Mouse (Mus musculus) G1E (cell line): ENCODE data around the gene Gm3629. TPM values are rescaled to one million over a fixed set of nuclear protein-coding genes. Genes with fewer than 3 reads are reported as not detected.
"Not testable (repeated sequence)": the region's sequence is repeated elsewhere in the genome, so short reads cannot be mapped to it uniquely, and the experiment has no call there.

Experiments used
- ATAC-seq: 2 replicates; pipeline ENCODE4 v1.8.0; 2016; ENCODE audit warnings: mild to moderate bottlenecking; ENCODE audit not compliant: insufficient number of reproducible peaks, poor library complexity, low FRiP score, severe bottlenecking; ENCODE audit errors: extremely low read depth
- DNase-seq: peaks from one replicate; pipeline ENCODE4 v3.0.0; 2012; ENCODE audit warnings: low spot score
- H3K27me3 ChIP-seq: 2 replicates; pipeline ENCODE4 v1.6.1; 2012; ENCODE audit warnings: mild to moderate bottlenecking, low read length, inconsistent platforms; ENCODE audit not compliant: insufficient read depth
- H3K36me3 ChIP-seq: replicated peaks from 2 replicates; pipeline ENCODE3; 2012; ENCODE audit warnings: mild to moderate bottlenecking, inconsistent platforms
- H3K4me1 ChIP-seq: 2 replicates; pipeline ENCODE4 v1.6.1; 2012; ENCODE audit warnings: low read depth, low read length, inconsistent platforms, mixed read lengths; ENCODE audit not compliant: insufficient read depth
- H3K4me3 ChIP-seq: 2 replicates; pipeline ENCODE4 v1.5.1; 2012; ENCODE audit warnings: low read depth, mild to moderate bottlenecking, inconsistent platforms, low read length, moderate library complexity, mixed read lengths
- H3K9me3 ChIP-seq: replicated peaks from 2 replicates; pipeline ENCODE4 v1.6.1; 2012; ENCODE audit warnings: inconsistent platforms
- polyA plus RNA-seq: library from polyadenylated mRNA; stranded (reverse); fragments of >175 nt; gene quantifications from 2 replicates; pipeline ENCODE4 v1.2.3, GENCODE M21; 2012
- total RNA-seq, 2 experiments: library from RNA; stranded (forward) in 1 of 2; stranded (reverse) in 1 of 2; fragments of 200-1000 nt in 1 of 2; fragments of >200 nt in 1 of 2; fragmentation: Nextera tagmentation in 1 of 2; gene quantifications; 2 replicates each; pipeline ENCODE4 v1.2.3; 2014 to 2017

Gm3629 gene
- total RNA-seq (2014; fragmentation: Nextera tagmentation) = not detected in 2 replicates
- total RNA-seq (2017) = 0.33 TPM in 1 of 2 replicates, not detected in the other
- not detected in 2 replicates for polyA plus RNA-seq

DNA sequence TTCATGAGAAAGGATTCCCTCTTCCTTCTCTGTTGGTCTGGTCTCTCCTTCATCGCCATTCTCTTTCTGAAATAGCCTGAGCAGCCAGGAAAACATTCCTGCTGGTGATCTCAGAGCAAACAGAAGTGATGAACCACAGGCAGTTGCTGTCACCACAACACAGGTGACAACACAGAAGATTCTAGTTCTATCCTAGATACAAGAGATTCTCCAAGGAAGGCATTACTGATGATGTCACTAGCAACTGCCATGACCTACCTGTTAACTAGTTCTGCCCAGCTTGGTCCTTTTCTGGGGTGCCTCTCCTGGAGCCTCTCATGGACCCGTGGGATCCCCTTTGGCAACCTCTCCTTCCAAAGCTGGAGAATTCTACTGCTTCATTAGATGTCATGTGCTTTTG, at the start of gene Gm3629:
Gene Gm3629 (minus strand): TSS at position 101 of the 400 bp plus-strand sequence.
- H3K36me3 ChIP-seq, DNase-seq, H3K4me1 ChIP-seq, H3K9me3 ChIP-seq, H3K4me3 ChIP-seq, ATAC-seq, H3K27me3 ChIP-seq: not testable (repeated sequence)

DNA sequence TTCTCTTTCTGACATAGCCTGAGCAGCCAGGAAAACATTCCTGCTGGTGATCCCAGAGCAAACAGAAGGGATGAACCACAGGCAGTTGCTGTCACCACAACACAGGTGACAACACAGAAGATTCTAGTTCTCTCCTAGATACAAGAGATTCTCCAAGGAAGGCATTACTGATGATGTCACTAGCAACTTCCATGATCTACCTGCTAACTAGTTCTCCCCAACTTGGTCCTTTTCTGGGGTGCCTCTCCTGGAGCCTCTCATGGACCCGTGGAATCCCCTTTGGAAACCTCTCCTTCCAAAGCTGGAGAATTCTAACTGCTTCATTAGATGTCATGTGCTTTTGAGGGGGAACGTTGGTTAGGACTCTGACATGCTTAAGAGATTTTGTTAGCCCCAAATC, 31.9 kb upstream of the Gm3629 start, which contains the start of gene Gm3460:
Gene Gm3460 (minus strand): TSS at position 101 of the 400 bp plus-strand sequence.
- not testable (repeated sequence) for H3K4me3 ChIP-seq, H3K4me1 ChIP-seq, DNase-seq, H3K9me3 ChIP-seq, ATAC-seq, H3K36me3 ChIP-seq, H3K27me3 ChIP-seq

DNA sequence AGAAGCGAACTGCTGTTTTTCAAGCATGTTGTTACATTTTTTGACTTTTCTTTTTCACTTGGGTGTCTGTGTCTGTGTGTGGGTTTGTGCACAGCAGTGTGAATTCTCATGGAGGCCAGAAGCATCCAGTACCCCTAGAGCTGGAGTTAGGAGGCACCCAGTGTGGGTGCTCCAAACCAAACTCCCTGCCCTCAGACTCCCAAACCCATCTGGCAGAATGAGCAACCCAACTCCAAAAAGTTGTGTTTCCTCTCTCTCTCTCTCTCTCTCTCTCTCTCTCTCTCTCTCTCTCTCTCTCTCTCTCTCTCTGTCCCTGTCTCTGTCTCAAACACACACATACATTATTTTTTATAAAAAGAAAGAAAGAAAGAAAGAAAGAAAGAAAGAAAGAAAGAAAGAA, 16.0 kb upstream of the Gm3629 start:
- not testable (repeated sequence) for H3K27me3 ChIP-seq, ATAC-seq, H3K4me1 ChIP-seq, H3K36me3 ChIP-seq, H3K4me3 ChIP-seq, DNase-seq, H3K9me3 ChIP-seq

DNA sequence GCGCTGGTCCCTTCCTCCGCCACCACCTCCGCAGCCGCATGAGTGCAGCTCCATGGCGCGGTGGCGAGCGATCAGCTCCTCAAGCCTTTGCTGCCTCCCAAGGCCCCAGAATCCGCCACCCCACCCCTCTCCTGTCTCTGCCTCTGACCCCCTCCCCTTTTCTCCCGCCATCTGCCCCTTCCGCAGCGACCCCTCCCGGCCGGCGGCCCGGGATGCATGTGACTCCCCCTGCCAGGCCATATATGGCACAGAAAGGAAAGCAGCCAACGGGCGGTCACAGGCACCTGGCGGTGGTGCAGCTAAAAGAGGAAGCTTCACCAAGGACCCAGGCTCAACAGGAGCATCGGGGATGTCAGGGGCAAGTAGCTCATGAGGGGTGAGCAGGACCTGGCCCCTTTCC, 14.6 kb upstream of the Gm3629 start:
- not testable (repeated sequence) for H3K9me3 ChIP-seq, H3K4me1 ChIP-seq, ATAC-seq, H3K27me3 ChIP-seq, H3K4me3 ChIP-seq, DNase-seq, H3K36me3 ChIP-seq

DNA sequence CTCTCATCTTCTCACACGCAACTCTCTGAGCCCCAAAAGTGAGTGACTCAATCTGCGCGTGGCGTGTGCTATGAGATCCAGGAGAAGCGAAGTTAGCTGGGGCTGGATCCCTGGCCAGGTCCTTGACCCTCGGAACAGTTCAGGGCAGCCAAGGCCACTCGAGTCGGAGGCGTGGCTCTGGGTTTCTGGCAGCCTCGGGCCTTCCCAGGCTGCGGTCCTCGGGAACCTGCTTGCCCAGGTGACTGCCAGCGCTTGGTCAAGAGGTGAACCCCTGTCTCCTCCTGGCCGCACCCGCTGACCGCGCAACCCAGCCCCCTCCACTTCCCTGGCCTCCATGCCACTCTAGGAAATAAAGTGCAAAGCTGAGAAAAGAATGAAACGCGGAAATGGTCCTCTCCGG, 14.1 kb upstream of the Gm3629 start:
- H3K4me3 ChIP-seq, H3K4me1 ChIP-seq, H3K36me3 ChIP-seq, ATAC-seq, H3K27me3 ChIP-seq, H3K9me3 ChIP-seq, DNase-seq: not testable (repeated sequence)

DNA sequence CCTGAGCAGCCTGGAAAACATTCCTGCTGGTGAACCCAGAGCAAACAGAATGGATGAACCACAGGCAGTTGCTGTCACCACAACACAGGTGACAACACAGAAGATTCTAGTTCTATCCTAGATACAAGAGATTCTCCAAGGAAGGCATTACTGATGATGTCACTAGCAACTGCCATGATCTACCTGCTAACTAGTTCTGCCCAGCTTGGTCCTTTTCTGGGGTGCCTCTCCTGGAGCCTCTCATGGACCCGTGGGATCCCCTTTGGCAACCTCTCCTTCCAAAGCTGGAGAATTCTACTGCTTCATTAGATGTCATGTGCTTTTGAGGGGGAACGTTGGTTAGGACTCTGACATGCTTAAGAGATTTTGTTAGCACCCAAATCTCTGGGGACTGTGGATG, 53.2 kb downstream of the Gm3629 start, which contains the start of gene Gm8356:
Gene Gm8356 (minus strand): TSS at position 101 of the 400 bp plus-strand sequence.
- not testable (repeated sequence) for H3K4me1 ChIP-seq, ATAC-seq, DNase-seq, H3K27me3 ChIP-seq, H3K4me3 ChIP-seq, H3K36me3 ChIP-seq, H3K9me3 ChIP-seq

Other genes with a start within 250 kb of the Gm3629 start
- not detected in 2 replicates for gene Gm3618, start 246.9 kb downstream of the Gm3629 start, total RNA-seq (2014; fragmentation: Nextera tagmentation)
- gene Gm3618, start 246.9 kb downstream of the Gm3629 start, total RNA-seq (2017) = not detected in 2 replicates
- gene Gm3618, start 246.9 kb downstream of the Gm3629 start, polyA plus RNA-seq = not detected in 2 replicates
- gene Gm16440, start 200.3 kb downstream of the Gm3629 start, total RNA-seq (2014; fragmentation: Nextera tagmentation) = not detected in 2 replicates
- not detected in 2 replicates for gene Gm16440, start 200.3 kb downstream of the Gm3629 start, total RNA-seq (2017)
- gene Gm16440, start 200.3 kb downstream of the Gm3629 start, polyA plus RNA-seq = not detected in 2 replicates
- not detected in 2 replicates for gene Gm3591, start 178.1 kb downstream of the Gm3629 start, total RNA-seq (2014; fragmentation: Nextera tagmentation)
- gene Gm3591, start 178.1 kb downstream of the Gm3629 start, total RNA-seq (2017) = 0.71 TPM in 1 of 2 replicates, not detected in the other
- gene Gm3591, start 178.1 kb downstream of the Gm3629 start, polyA plus RNA-seq = not detected in 2 replicates
- not detected in 2 replicates for gene Gm3594, start 146.0 kb downstream of the Gm3629 start, total RNA-seq (2014; fragmentation: Nextera tagmentation)
- gene Gm3594, start 146.0 kb downstream of the Gm3629 start, total RNA-seq (2017) = 0.22 and 0.58 TPM in 2 replicates
- not detected in 2 replicates for gene Gm3594, start 146.0 kb downstream of the Gm3629 start, polyA plus RNA-seq
- not detected in 2 replicates for gene Gm8356, start 53.3 kb downstream of the Gm3629 start, total RNA-seq (2014; fragmentation: Nextera tagmentation)
- gene Gm8356, start 53.3 kb downstream of the Gm3629 start, total RNA-seq (2017) = not detected in 2 replicates
- gene Gm8356, start 53.3 kb downstream of the Gm3629 start, polyA plus RNA-seq = not detected in 2 replicates
- gene Gm3460, start 31.8 kb upstream of the Gm3629 start, total RNA-seq (2014; fragmentation: Nextera tagmentation) = not detected in 2 replicates
- gene Gm3460, start 31.8 kb upstream of the Gm3629 start, total RNA-seq (2017) = not detected in 2 replicates
- not detected in 2 replicates for gene Gm3460, start 31.8 kb upstream of the Gm3629 start, polyA plus RNA-seq
- gene Gm10251, start 93.6 kb upstream of the Gm3629 start, total RNA-seq (2014; fragmentation: Nextera tagmentation) = not detected in 2 replicates
- 0.16 TPM in 1 of 2 replicates, not detected in the other for gene Gm10251, start 93.6 kb upstream of the Gm3629 start, total RNA-seq (2017)
- not detected in 2 replicates for gene Gm10251, start 93.6 kb upstream of the Gm3629 start, polyA plus RNA-seq
- not detected in 2 replicates for gene Gm8050, start 129.6 kb upstream of the Gm3629 start, total RNA-seq (2014; fragmentation: Nextera tagmentation)
- gene Gm8050, start 129.6 kb upstream of the Gm3629 start, total RNA-seq (2017) = 0.12 and 0.16 TPM in 2 replicates
- gene Gm8050, start 129.6 kb upstream of the Gm3629 start, polyA plus RNA-seq = not detected in 2 replicates
- gene Gm3636, start 151.7 kb upstream of the Gm3629 start, total RNA-seq (2014; fragmentation: Nextera tagmentation) = not detected in 2 replicates
- gene Gm3636, start 151.7 kb upstream of the Gm3629 start, total RNA-seq (2017) = not detected in 2 replicates
- not detected in 2 replicates for gene Gm3636, start 151.7 kb upstream of the Gm3629 start, polyA plus RNA-seq
- not detected in 2 replicates for gene Gm8362, start 183.8 kb upstream of the Gm3629 start, total RNA-seq (2014; fragmentation: Nextera tagmentation)
- not detected in 2 replicates for gene Gm8362, start 183.8 kb upstream of the Gm3629 start, total RNA-seq (2017)
- not detected in 2 replicates for gene Gm8362, start 183.8 kb upstream of the Gm3629 start, polyA plus RNA-seq
- gene Gm3642, start 249.7 kb upstream of the Gm3629 start, total RNA-seq (2014; fragmentation: Nextera tagmentation) = not detected in 2 replicates
- gene Gm3642, start 249.7 kb upstream of the Gm3629 start, total RNA-seq (2017) = 0.22 TPM in 1 of 2 replicates, not detected in the other
- gene Gm3642, start 249.7 kb upstream of the Gm3629 start, polyA plus RNA-seq = not detected in 2 replicates